Mouse (Mus musculus) hindbrain, embryonic 12.5 days (tissue): ENCODE results near the gene Mylpf. TPM values are rescaled to one million over a fixed set of nuclear protein-coding genes. Genes with fewer than 3 reads are reported as not detected.
A peak's percentile ranks its signal among the peaks of the same experiment; 100 is the strongest.

Experiments
- ATAC-seq: fragments of 200-750 bp; cut with Nextera tagmentation; 2 replicates; pipeline ENCODE4 v1.8.0; 2017; ENCODE audit warnings: moderate TSS enrichment; ENCODE audit not compliant: low FRiP score
- H3K27ac ChIP-seq: fragments of 300-500 bp; sonication (generic); 2 replicates; pipeline ENCODE4 v1.5.1; 2016; ENCODE audit warnings: mild to moderate bottlenecking
- H3K27me3 ChIP-seq: fragments of 300-500 bp; sonication (generic); 2 replicates; pipeline ENCODE4 v1.6.1; 2016; ENCODE audit warnings: mild to moderate bottlenecking
- H3K36me3 ChIP-seq: fragments of 300-500 bp; sonication (generic); 2 replicates; pipeline ENCODE4 v1.6.1; 2016; ENCODE audit warnings: mild to moderate bottlenecking
- H3K4me1 ChIP-seq: fragments of 300-500 bp; sonication (generic); 2 replicates; pipeline ENCODE4 v1.6.1; 2016
- H3K4me2 ChIP-seq: fragments of 300-500 bp; sonication (generic); replicated peaks from 2 replicates; pipeline ENCODE4 v1.6.1; 2016; ENCODE audit warnings: mild to moderate bottlenecking
- H3K4me3 ChIP-seq: fragments of 300-500 bp; sonication (generic); 2 replicates; pipeline ENCODE4 v1.5.1; 2016; ENCODE audit warnings: mild to moderate bottlenecking
- H3K9ac ChIP-seq: fragments of 300-500 bp; sonication (generic); 2 replicates; pipeline ENCODE4 v1.6.1; 2016; ENCODE audit warnings: mild to moderate bottlenecking, moderate library complexity
- H3K9me3 ChIP-seq: fragments of 300-500 bp; sonication (generic); replicated peaks from 2 replicates; pipeline ENCODE4 v1.6.1; 2016; ENCODE audit warnings: mild to moderate bottlenecking
- WGBS: fragments of 180-500 bp; shearing (Covaris S2); methylation state at CpG from one replicate; pipeline ENCODE4 v1.1.7; 2016; 5-methylcytosine and 5-hydroxymethylcytosine counted together
- polyA plus RNA-seq: library from polyadenylated mRNA; unstranded; fragments of >200 nt; fragmentation: Nextera tagmentation; extraction: Ambion mirVana; gene quantifications from 2 replicates; pipeline ENCODE4 v1.2.1, GENCODE M21; 2016

The Mylpf gene
- polyA plus RNA-seq, 1 experiment from 2014 or later, result 19.5 TPM

DNA sequence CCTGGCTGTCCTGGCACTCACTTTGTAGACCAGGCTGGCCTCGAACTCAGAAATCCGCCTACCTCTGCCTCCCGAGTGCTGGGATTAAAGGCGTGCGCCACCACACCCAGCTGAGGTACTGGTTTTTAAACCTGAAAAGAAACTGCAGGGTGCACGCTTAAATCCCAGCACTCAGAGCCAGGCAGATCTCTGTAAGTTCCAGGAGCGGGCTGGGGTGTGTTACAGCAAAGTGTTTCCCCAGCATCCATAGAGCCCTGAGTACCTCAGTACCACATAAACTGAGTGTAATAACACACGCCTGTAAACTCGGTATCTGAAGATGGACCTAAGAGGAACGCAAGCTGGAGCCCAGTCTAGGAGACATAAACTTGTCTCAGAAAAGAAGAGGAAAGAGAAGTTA, 21.3 kb upstream of the Mylpf start:
- Histone ChIP-seq H3K4me3 (no peak overlapping the region), H3K9me3 (no peaks in the 10 kb centered on the region), H3K9ac (no peak overlapping the region), H3K4me2 (no peak overlapping the region), H3K27me3 (no peaks in the 10 kb centered on the region), H3K27ac (no peak overlapping the region), H3K36me3 (peaks cover 14% of the 10 kb centered on the region), H3K4me1 (no peaks in the 10 kb centered on the region)
- 68% methylated on average over 10 of the region's 10 CpGs for WGBS
- ATAC-seq, result no peak

GRCm38 (mm10) chr7:127188305-127189276, 20.1 kb upstream of the Mylpf start:
- no peak overlapping the region for H3K4me3 ChIP-seq
- no peak for ATAC-seq
- H3K36me3 ChIP-seq, result peaks cover 27% of the 10 kb centered on the region
- no peak overlapping the region for H3K9ac ChIP-seq
- no peaks in the 10 kb centered on the region for H3K27me3 ChIP-seq
- no peaks in the 10 kb centered on the region for H3K9me3 ChIP-seq
- WGBS, result 85% methylated on average over 17 of the region's 17 CpGs
- no peak overlapping the region for H3K4me2 ChIP-seq
- 0 out of 2 replicates have a peak, but pooled peaks cover under 1% of the 10 kb centered on the region for H3K4me1 ChIP-seq
- H3K27ac ChIP-seq, result no peak overlapping the region

- Histone ChIP-seq H3K27ac (no peak overlapping the region), H3K4me3 (no peak overlapping the region), H3K9me3 (no peaks in the 10 kb centered on the region), H3K27me3 (no peaks in the 10 kb centered on the region), H3K36me3 (peaks cover 39% of the 10 kb centered on the region), H3K4me1 (peaks cover 17% of the 10 kb centered on the region), H3K4me2 (no peak overlapping the region), H3K9ac (no peak overlapping the region)
- ATAC-seq, result no peak
- 87% methylated on average over 6 of the region's 6 CpGs for WGBS
These were observed 18.0 kb upstream of the Mylpf start for GRCm38 (mm10) chr7:127190672-127191071.

GRCm38 (mm10) chr7:127192989-127193388, 15.7 kb upstream of the Mylpf start:
- peaks cover 25% of the 10 kb centered on the region for H3K4me1 ChIP-seq
- H3K9me3 ChIP-seq, result no peaks in the 10 kb centered on the region
- H3K36me3 ChIP-seq, result peaks cover 44% of the 10 kb centered on the region
- no peak overlapping the region for H3K4me3 ChIP-seq
- no peak overlapping the region for H3K4me2 ChIP-seq
- no peak overlapping the region for H3K27ac ChIP-seq
- no peak for ATAC-seq
- WGBS, result 97% methylated on average over 5 of the region's 5 CpGs
- no peak overlapping the region for H3K9ac ChIP-seq
- H3K27me3 ChIP-seq, result no peaks in the 10 kb centered on the region

GRCm38 (mm10) chr7:127194011-127194632, 14.6 kb upstream of the Mylpf start:
- peak overlapping the region; percentile 93 for H3K4me2 ChIP-seq
- ATAC-seq, result no peak
- no peaks in the 10 kb centered on the region for H3K27me3 ChIP-seq
- peaks cover 25% of the 10 kb centered on the region for H3K4me1 ChIP-seq
- peaks cover 56% of the 10 kb centered on the region for H3K36me3 ChIP-seq
- H3K9me3 ChIP-seq, result no peaks in the 10 kb centered on the region
- 94% methylated on average over 17 of the region's 17 CpGs for WGBS
- no peak overlapping the region for H3K9ac ChIP-seq
- H3K27ac ChIP-seq, result no peak overlapping the region
- H3K4me3 ChIP-seq, result peak overlapping the region; percentile 79; the same call in 1 of the 2 replicates

DNA sequence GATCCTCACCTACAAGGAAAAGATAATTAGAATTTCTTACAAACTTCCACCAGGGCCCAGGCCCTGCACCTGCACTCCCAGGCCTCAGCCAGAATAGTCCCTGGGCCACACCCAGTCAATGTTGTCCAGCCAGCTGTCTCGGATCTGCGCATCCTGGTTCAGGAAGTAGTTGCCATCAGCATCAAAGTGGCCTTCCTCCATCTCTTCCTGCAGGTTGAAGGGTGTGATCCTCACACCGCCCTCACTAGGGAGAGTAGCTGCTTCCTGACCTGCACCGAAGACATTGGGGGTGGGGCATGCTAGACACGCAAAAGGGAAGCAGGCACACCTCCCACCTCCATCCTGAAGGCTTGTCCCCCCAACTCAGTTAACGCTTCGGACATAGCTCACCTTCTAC, 14.1 kb upstream of the Mylpf start:
- no peak for ATAC-seq
- peaks cover 61% of the 10 kb centered on the region for H3K36me3 ChIP-seq
- H3K9ac ChIP-seq, result peak overlapping the region; percentile 86
- H3K4me3 ChIP-seq, result peak overlapping the region; percentile 79
- no peaks in the 10 kb centered on the region for H3K27me3 ChIP-seq
- 81% methylated on average over 7 of the region's 7 CpGs for WGBS
- no peaks in the 10 kb centered on the region for H3K9me3 ChIP-seq
- peaks cover 25% of the 10 kb centered on the region for H3K4me1 ChIP-seq
- H3K4me2 ChIP-seq, result peak overlapping the region; percentile 93
- no peak overlapping the region for H3K27ac ChIP-seq

DNA sequence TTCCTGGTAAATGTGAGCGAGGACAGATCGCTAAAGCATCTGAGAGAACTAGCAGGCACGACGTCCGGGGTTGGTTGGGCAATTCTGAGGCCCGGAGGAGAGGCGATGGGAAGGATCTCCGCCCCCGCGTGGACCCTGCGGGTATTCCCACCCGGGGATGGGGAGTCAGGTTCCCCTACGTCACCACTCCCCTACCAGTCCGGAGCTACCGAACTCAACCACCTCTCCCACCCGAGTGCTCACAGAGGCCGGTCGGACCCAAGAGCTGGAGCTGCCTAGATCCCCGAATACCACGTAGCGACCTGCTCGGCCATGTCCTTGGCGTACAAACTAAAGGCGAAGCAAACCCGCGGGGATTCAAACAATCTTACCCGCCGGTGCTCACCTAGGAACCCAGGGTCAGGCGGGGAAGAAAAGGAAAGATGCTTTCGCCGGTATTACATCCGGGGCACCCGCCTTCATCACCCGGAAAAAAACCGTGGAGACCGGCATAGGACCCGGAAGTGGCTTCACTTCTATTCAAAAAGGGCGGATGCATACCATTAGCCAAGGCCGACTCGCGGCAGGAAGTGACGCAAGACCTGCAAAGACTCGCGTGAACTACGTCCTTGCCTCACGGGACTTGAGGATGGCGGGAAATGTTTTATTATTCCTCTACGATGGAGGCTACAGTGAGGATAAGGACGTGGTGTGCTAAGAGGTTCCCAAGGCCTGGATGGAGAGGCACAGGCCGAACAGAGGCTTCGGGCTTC, 13.0 kb upstream of the Mylpf start, which contains the start of gene Cd2bp2:
Gene Cd2bp2, minus strand, starts transcription at position 507 of the 752 bp plus-strand sequence.
- H3K4me3 ChIP-seq, result peak within 1 kb of the TSS; percentile 79
- H3K27ac ChIP-seq, result peak within 1 kb of the TSS; percentile 90
- H3K4me2 ChIP-seq, result peak within 1 kb of the TSS; percentile 93
- H3K36me3 ChIP-seq, result peaks cover 72% of the 10 kb centered on the region
- peak within 1 kb of the TSS; percentile 86 for H3K9ac ChIP-seq
- H3K4me1 ChIP-seq, result peaks cover 25% of the 10 kb centered on the region
- ATAC-seq, result peak; percentile 97
- under 1% methylated on average over 51 of the region's 51 CpGs for WGBS
- H3K27me3 ChIP-seq, result no peaks in the 10 kb centered on the region
- H3K9me3 ChIP-seq, result no peaks in the 10 kb centered on the region

DNA sequence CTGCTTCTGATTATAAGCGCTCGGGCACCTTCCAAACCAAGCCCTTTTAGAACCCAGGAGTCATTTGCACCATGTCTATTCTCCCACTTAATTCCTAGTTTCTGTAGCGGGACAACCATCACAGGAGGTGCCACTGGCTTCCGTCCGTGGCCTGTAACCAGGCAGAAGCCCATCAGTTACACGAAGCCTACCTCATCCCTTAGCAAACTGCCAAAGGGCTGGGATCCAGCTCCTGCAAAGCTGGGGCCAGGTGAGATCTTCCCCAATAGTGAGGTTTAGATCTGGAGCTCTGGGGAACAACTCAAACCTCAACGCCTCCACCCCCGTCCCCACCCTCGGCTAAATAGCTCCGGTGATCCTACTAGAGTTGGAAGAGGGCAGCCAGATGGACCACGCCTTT, 12.2 kb upstream of the Mylpf start:
- Histone ChIP-seq H3K27me3 (no peaks in the 10 kb centered on the region), H3K4me3 (peak overlapping the region; percentile 79), H3K9ac (peak overlapping the region; percentile 86), H3K36me3 (peaks cover 73% of the 10 kb centered on the region), H3K9me3 (no peaks in the 10 kb centered on the region), H3K4me2 (peak overlapping the region; percentile 93), H3K27ac (peak overlapping the region; percentile 72), H3K4me1 (peaks cover 25% of the 10 kb centered on the region)
- ATAC-seq, result peak; percentile 2
- WGBS, result 57% methylated on average over 11 of the region's 11 CpGs

GRCm38 (mm10) chr7:127206606-127207005, 2.1 kb upstream of the Mylpf start:
- H3K27me3 ChIP-seq, result no peaks in the 10 kb centered on the region
- H3K9ac ChIP-seq, result peak overlapping the region; percentile 97
- H3K4me2 ChIP-seq, result peak overlapping the region; percentile 93
- ATAC-seq, result no peak
- H3K36me3 ChIP-seq, result peaks cover 23% of the 10 kb centered on the region
- peaks cover 28% of the 10 kb centered on the region for H3K4me1 ChIP-seq
- 72% methylated on average over 2 of the region's 2 CpGs for WGBS
- H3K9me3 ChIP-seq, result no peaks in the 10 kb centered on the region
- H3K27ac ChIP-seq, result no peak overlapping the region; the same call in 1 of the 2 replicates
- peak overlapping the region; percentile 98 for H3K4me3 ChIP-seq

- under 1% methylated on average over 53 of the region's 53 CpGs for WGBS
- Histone ChIP-seq H3K9me3 (no peaks in the 10 kb centered on the region), H3K9ac (peak overlapping the region; percentile 97), H3K27me3 (no peaks in the 10 kb centered on the region; the same call in 1 of the 2 replicates), H3K4me2 (peak overlapping the region; percentile 93), H3K4me3 (peak overlapping the region; percentile 98), H3K27ac (peak overlapping the region; percentile 89), H3K36me3 (peaks cover 18% of the 10 kb centered on the region), H3K4me1 (peaks cover 28% of the 10 kb centered on the region)
- ATAC-seq, result peak; percentile 17; the same call in 1 of the 2 replicates
These were observed 1.1 kb upstream of the Mylpf start for GRCm38 (mm10) chr7:127207374-127208294.

- Histone ChIP-seq H3K9ac (peak within 1 kb of the TSS; percentile 97), H3K27me3 (peaks cover 1% of the 10 kb centered on the region; the same call in 1 of the 2 replicates), H3K36me3 (peaks cover 12% of the 10 kb centered on the region), H3K9me3 (no peaks in the 10 kb centered on the region), H3K4me3 (peak within 1 kb of the TSS; percentile 98), H3K4me2 (peak within 1 kb of the TSS; percentile 93), H3K27ac (peak within 1 kb of the TSS; percentile 89), H3K4me1 (peaks cover 28% of the 10 kb centered on the region)
- peak; percentile 10; the same call in 1 of the 2 replicates for ATAC-seq
- whole genome bisulfite sequencing, result under 1% methylated on average over 34 of the region's 44 CpGs
These were observed 466 bp upstream of the Mylpf start, which contains the start of gene Tbc1d10b for GRCm38 (mm10) chr7:127208295-127208552. Gene Tbc1d10b, minus strand, starts transcription at chr7:127208468.
